Mouse (Mus musculus) embryonic facial prominence, embryonic 10.5 days (tissue): Measurements from ENCODE around the gene Fam240a. TPM values are rescaled to one million over a fixed set of nuclear protein-coding genes. Genes with fewer than 3 reads are reported as not detected.

Experiments
- microRNA-seq: library from miRNA; unstranded; fragments of <30 nt; microRNA quantifications from one replicate; pipeline ENCODE4, GENCODE M21; 2017
- polyA plus RNA-seq: library from polyadenylated mRNA; unstranded; fragments of >200 nt; fragmentation: Nextera tagmentation; extraction: Ambion mirVana; gene quantifications from 2 replicates; pipeline ENCODE4 v1.2.1, GENCODE M21; 2016

The Fam240a gene
- polyA plus RNA-seq, 1 experiment from 2014 or later: not detected

Small RNA genes within 50 kb of the gene (microRNA-seq; reads per million reads assigned to microRNA genes)
- gene Gm24269: not detected

Other genes starting within 250 kb of the Fam240a start
- gene Myl3, start 175.0 kb downstream of the Fam240a start, polyA plus RNA-seq: 0.86 and 4.4 TPM in 2 replicates
- 39.2 and 46.3 TPM in 2 replicates for gene Pth1r, start 169.7 kb downstream of the Fam240a start, polyA plus RNA-seq
- gene Prss42, start 118.7 kb downstream of the Fam240a start, polyA plus RNA-seq: not detected in 2 replicates
- gene Prss44, start 102.9 kb downstream of the Fam240a start, polyA plus RNA-seq: not detected in 2 replicates
- gene Prss43, start 90.2 kb downstream of the Fam240a start, polyA plus RNA-seq: not detected in 2 replicates
- not detected in 2 replicates for gene Prss45, start 82.3 kb downstream of the Fam240a start, polyA plus RNA-seq
- not detected in 2 replicates for gene Prss46, start 72.4 kb downstream of the Fam240a start, polyA plus RNA-seq
- gene Prss50, start 58.9 kb downstream of the Fam240a start, polyA plus RNA-seq: 0.55 and 0.67 TPM in 2 replicates
- 1.5 and 2.1 TPM in 2 replicates for gene Als2cl, start 37.0 kb downstream of the Fam240a start, polyA plus RNA-seq
- 0.31 and 0.60 TPM in 2 replicates for gene Tmie, start 36.7 kb downstream of the Fam240a start, polyA plus RNA-seq
- not detected in 2 replicates for gene Tdgf1, start 29.3 kb upstream of the Fam240a start, polyA plus RNA-seq
- gene Lrrc2, start 34.7 kb upstream of the Fam240a start, polyA plus RNA-seq: 0.14 and 0.15 TPM in 2 replicates
- 0.11 and 0.40 TPM in 2 replicates for gene Rtp3, start 73.7 kb upstream of the Fam240a start, polyA plus RNA-seq
- not detected in 2 replicates for gene Ltf, start 102.4 kb upstream of the Fam240a start, polyA plus RNA-seq
- gene Ccrl2, start 140.7 kb upstream of the Fam240a start, polyA plus RNA-seq: 0.35 and 0.98 TPM in 2 replicates
- 38.6 and 39.4 TPM in 2 replicates for gene Lrrfip2, start 200.7 kb upstream of the Fam240a start, polyA plus RNA-seq